Mouse (Mus musculus): ENCODE measurements at regions not wholly inside any gene's neighbourhood (a gene's known extent, or its start where the extent isn't known, plus 50 kb on each side); places are given as distances from the start of the nearest gene placed in this dataset.
"Not testable (repeated sequence)": the region's sequence is repeated elsewhere in the genome, so short reads cannot be mapped to it uniquely, and the experiment has no call there.

DNA sequence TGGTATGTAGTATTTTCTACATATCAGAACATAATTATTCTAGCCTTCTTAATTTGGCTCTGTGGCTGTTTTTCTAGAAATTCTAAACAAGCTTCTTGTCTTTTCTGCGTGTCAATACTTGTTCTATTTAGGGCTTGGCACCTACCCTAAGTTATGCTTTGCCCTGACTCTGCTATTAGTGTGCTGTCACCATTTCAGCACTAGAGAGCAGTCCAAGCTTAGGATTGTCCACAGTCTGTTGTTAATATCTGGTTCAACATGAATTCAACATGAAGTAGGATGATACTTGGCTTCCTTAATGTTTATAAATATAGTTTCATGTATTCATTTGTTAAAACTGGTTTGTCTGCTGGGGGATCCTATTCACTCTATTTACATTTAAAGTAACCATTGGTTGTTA is 61.2 kb downstream of the Maged1 start:
- DNase-seq, result peak; percentile 2

DNA sequence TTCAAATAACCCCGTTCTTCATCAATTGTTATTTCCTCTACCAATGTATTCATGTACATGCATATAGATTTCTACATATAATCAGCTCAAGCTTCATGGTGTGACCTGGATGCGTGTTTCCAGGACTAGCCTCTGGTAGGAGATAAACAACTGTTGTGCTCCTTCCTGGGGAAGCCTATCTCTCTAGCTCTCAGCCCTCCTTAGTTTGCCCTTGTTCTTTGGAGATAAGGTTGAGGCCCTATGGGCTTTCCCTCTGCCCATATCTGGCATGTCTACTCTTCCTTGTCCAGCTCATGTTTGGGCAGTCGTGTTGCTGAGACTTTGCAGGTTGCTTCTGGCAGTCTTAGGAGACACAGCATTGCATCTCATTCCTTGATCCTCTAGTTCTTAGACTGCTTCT is 74.3 kb downstream of the Maged1 start:
- DNase-seq, result not testable (repeated sequence)

Data from lung, postnatal 36 days (tissue).